Mouse (Mus musculus) G1E (cell line): Measurements from ENCODE around the gene Bbs9. TPM values are rescaled to one million over a fixed set of nuclear protein-coding genes. Genes with fewer than 3 reads are reported as not detected.

ENCODE experiments used
- ATAC-seq: 2 replicates; pipeline ENCODE4 v1.8.0; 2016; ENCODE audit warnings: mild to moderate bottlenecking; ENCODE audit not compliant: insufficient number of reproducible peaks, poor library complexity, low FRiP score, severe bottlenecking; ENCODE audit errors: extremely low read depth
- DNase-seq: peaks from one replicate; pipeline ENCODE4 v3.0.0; 2012; ENCODE audit warnings: low spot score
- H3K27me3 ChIP-seq: 2 replicates; pipeline ENCODE4 v1.6.1; 2012; ENCODE audit warnings: mild to moderate bottlenecking, low read length, inconsistent platforms; ENCODE audit not compliant: insufficient read depth
- H3K36me3 ChIP-seq: replicated peaks from 2 replicates; pipeline ENCODE3; 2012; ENCODE audit warnings: mild to moderate bottlenecking, inconsistent platforms
- H3K4me1 ChIP-seq: 2 replicates; pipeline ENCODE4 v1.6.1; 2012; ENCODE audit warnings: low read depth, low read length, inconsistent platforms, mixed read lengths; ENCODE audit not compliant: insufficient read depth
- H3K4me3 ChIP-seq: 2 replicates; pipeline ENCODE4 v1.5.1; 2012; ENCODE audit warnings: low read depth, mild to moderate bottlenecking, inconsistent platforms, low read length, moderate library complexity, mixed read lengths
- H3K9me3 ChIP-seq: replicated peaks from 2 replicates; pipeline ENCODE4 v1.6.1; 2012; ENCODE audit warnings: inconsistent platforms
- CTCF ChIP-seq: IDR thresholded peaks from 2 replicates; pipeline ENCODE4 v1.5.1; 2012; ENCODE audit warnings: low read depth, low read length, inconsistent platforms, mixed read lengths
- GATA1 ChIP-seq: IDR thresholded peaks from 2 replicates; pipeline ENCODE4 v1.6.1; 2012; ENCODE audit warnings: borderline replicate concordance, low read length, inconsistent platforms, mixed read lengths
- GATA2 ChIP-seq: IDR thresholded peaks from 2 replicates; pipeline ENCODE4 v1.6.1; 2012; ENCODE audit warnings: low read depth, low read length, inconsistent platforms, borderline replicate concordance
- POLR2AphosphoS5 ChIP-seq: IDR thresholded peaks from 2 replicates; pipeline ENCODE4 v1.6.1; 2012; ENCODE audit warnings: low read depth, low read length, inconsistent platforms; ENCODE audit not compliant: insufficient replicate concordance
- TAL1 ChIP-seq: conservative IDR thresholded peaks from 2 replicates; pipeline ENCODE4 v1.6.1; 2012; ENCODE audit warnings: low read depth, low read length, inconsistent platforms, mixed read lengths
- polyA plus RNA-seq: library from polyadenylated mRNA; stranded (reverse); fragments of >175 nt; gene quantifications from 2 replicates; pipeline ENCODE4 v1.2.3, GENCODE M21; 2012
- total RNA-seq, 2 experiments: library from RNA; stranded (forward) in 1 of 2; stranded (reverse) in 1 of 2; fragments of 200-1000 nt in 1 of 2; fragments of >200 nt in 1 of 2; fragmentation: Nextera tagmentation in 1 of 2; gene quantifications; 2 replicates each; pipeline ENCODE4 v1.2.3; 2014 to 2017

The Bbs9 gene
- total and polyA plus RNA-seq, 3 experiments: 3.3 to 26.9 (median 18.4) TPM

GRCm38 (mm10) chr9:22523460-22523859 lies 47.9 kb downstream of the Bbs9 start:
- no peaks in the 10 kb centered on the region for H3K27me3 ChIP-seq
- no peaks in the 10 kb centered on the region for H3K4me1 ChIP-seq
- H3K4me3 ChIP-seq: no peak overlapping the region
- TF ChIP-seq GATA1 (no peak), POLR2AphosphoS5 (no peak), CTCF (no peak), TAL1 (no peak), GATA2 (no peak)
- H3K36me3 ChIP-seq: peaks cover 5% of the 10 kb centered on the region
- DNase-seq (no peak), ATAC-seq (no peak)
- H3K9me3 ChIP-seq: no peaks in the 10 kb centered on the region

- no peaks in the 10 kb centered on the region for H3K4me1 ChIP-seq
- no peak for TF ChIP-seq CTCF
- TF ChIP-seq GATA1: no peak
- TF ChIP-seq POLR2AphosphoS5: no peak
- TF ChIP-seq GATA2: no peak
- ATAC-seq (no peak), DNase-seq (no peak)
- no peaks in the 10 kb centered on the region for H3K27me3 ChIP-seq
- H3K36me3 ChIP-seq: no peaks in the 10 kb centered on the region
- H3K4me3 ChIP-seq: no peak overlapping the region
- no peaks in the 10 kb centered on the region for H3K9me3 ChIP-seq
Measured at GRCm38 (mm10) chr9:22530734-22531489, 55.4 kb downstream of the Bbs9 start.

- TF ChIP-seq POLR2AphosphoS5 (no peak), GATA2 (no peak), TAL1 (no peak), CTCF (no peak), GATA1 (no peak)
- Histone ChIP-seq H3K27me3 (no peaks in the 10 kb centered on the region), H3K36me3 (peaks cover 2% of the 10 kb centered on the region), H3K4me3 (no peak overlapping the region), H3K4me1 (no peaks in the 10 kb centered on the region), H3K9me3 (no peaks in the 10 kb centered on the region)
- ATAC-seq (no peak), DNase-seq (no peak)
Measured at GRCm38 (mm10) chr9:22532112-22532511, 56.6 kb downstream of the Bbs9 start.

- H3K4me1 ChIP-seq: no peaks in the 10 kb centered on the region
- H3K36me3 ChIP-seq: peaks cover 2% of the 10 kb centered on the region
- no peaks in the 10 kb centered on the region for H3K27me3 ChIP-seq
- DNase-seq: no peak
- no peak overlapping the region for H3K4me3 ChIP-seq
- TF ChIP-seq CTCF (no peak), TAL1 (no peak)
- H3K9me3 ChIP-seq: no peaks in the 10 kb centered on the region
- no peak for ATAC-seq
Measured at GRCm38 (mm10) chr9:22532810-22533447, 57.4 kb downstream of the Bbs9 start.

- Histone ChIP-seq H3K4me1 (no peaks in the 10 kb centered on the region), H3K36me3 (peaks cover 2% of the 10 kb centered on the region), H3K9me3 (no peaks in the 10 kb centered on the region), H3K27me3 (no peaks in the 10 kb centered on the region), H3K4me3 (no peak overlapping the region)
- ATAC-seq: no peak
- TF ChIP-seq GATA1 (no peak), POLR2AphosphoS5 (no peak), GATA2 (no peak), TAL1 (no peak), CTCF (no peak)
- DNase-seq: no peak
Measured at GRCm38 (mm10) chr9:22537767-22538373, 62.4 kb downstream of the Bbs9 start.

- TF ChIP-seq TAL1: no peak
- TF ChIP-seq POLR2AphosphoS5: no peak
- no peak for TF ChIP-seq GATA2
- no peak for TF ChIP-seq CTCF
- TF ChIP-seq GATA1: no peak
- Histone ChIP-seq H3K36me3 (peaks cover 2% of the 10 kb centered on the region), H3K9me3 (no peaks in the 10 kb centered on the region), H3K4me1 (no peaks in the 10 kb centered on the region), H3K27me3 (no peaks in the 10 kb centered on the region), H3K4me3 (no peak overlapping the region)
- no peak for DNase-seq
- ATAC-seq: no peak
Measured at GRCm38 (mm10) chr9:22539546-22539945, 64.0 kb downstream of the Bbs9 start.
